Mouse (Mus musculus) myocyte (in vitro differentiated cells): Measurements from ENCODE around the gene Cd1d1. TPM values are rescaled to one million over a fixed set of nuclear protein-coding genes. Genes with fewer than 3 reads are reported as not detected.
"Not testable (repeated sequence)": the region's sequence is repeated elsewhere in the genome, so short reads cannot be mapped to it uniquely, and the experiment has no call there.

Experiments
- H3K27me3 ChIP-seq: one replicate; pipeline ENCODE4 v1.6.1; 2011; ENCODE audit not compliant: control insufficient read depth, insufficient read depth, insufficient read length
- H3K36me3 ChIP-seq: one replicate; pipeline ENCODE4 v1.6.1; 2011; ENCODE audit not compliant: control insufficient read depth, insufficient read depth
- H3K4me2 ChIP-seq: one replicate; pipeline ENCODE4 v1.6.1; 2011; ENCODE audit warnings: low read depth, control low read depth
- H3K4me3 ChIP-seq: one replicate; pipeline ENCODE4 v1.5.1; 2011; ENCODE audit warnings: mild to moderate bottlenecking, control low read depth, moderate library complexity
- H3K79me2 ChIP-seq: one replicate; pipeline ENCODE4 v1.6.1; 2011; ENCODE audit not compliant: control insufficient read depth, insufficient read depth
- H3ac ChIP-seq: one replicate; pipeline ENCODE4 v1.6.1; 2011; ENCODE audit not compliant: control insufficient read depth, insufficient read length
- CEBPB ChIP-seq: IDR thresholded peaks from 2 replicates; pipeline ENCODE4 v1.6.1; 2011; ENCODE audit warnings: mild to moderate bottlenecking, moderate library complexity; ENCODE audit not compliant: poor library complexity, insufficient read depth, severe bottlenecking
- E2F4 ChIP-seq: IDR thresholded peaks from one replicate; pipeline ENCODE4 v1.6.1; 2011; ENCODE audit warnings: mild to moderate bottlenecking, control low read depth, moderate library complexity; ENCODE audit not compliant: insufficient read depth
- MAX ChIP-seq: IDR thresholded peaks from one replicate; pipeline ENCODE4 v1.6.1; 2011; ENCODE audit warnings: low read depth, mild to moderate bottlenecking, control low read depth
- MYOD1 ChIP-seq, 3 experiments: IDR thresholded peaks; one replicate each; pipeline ENCODE4 v1.6.1; 2011; ENCODE audit warnings: control low read depth in 2 of 3, low read depth in 2 of 3, mild to moderate bottlenecking in 2 of 3, moderate library complexity in 1 of 3; ENCODE audit not compliant: insufficient read length in 2 of 3, control insufficient read depth in 1 of 3
- MYOG ChIP-seq, 3 experiments: IDR thresholded peaks; one replicate each; pipeline ENCODE4 v1.6.1; 2011; ENCODE audit warnings: control low read depth in 2 of 3, low read depth in 2 of 3, mild to moderate bottlenecking in 2 of 3; ENCODE audit not compliant: insufficient read length in 2 of 3, control insufficient read depth in 1 of 3, insufficient read depth in 1 of 3
- POLR2A ChIP-seq: IDR thresholded peaks from one replicate; pipeline ENCODE4 v1.6.1; 2011; ENCODE audit warnings: low read depth, mild to moderate bottlenecking, control low read depth, moderate library complexity; ENCODE audit not compliant: insufficient read length
- POLR2AphosphoS2 ChIP-seq: IDR thresholded peaks from one replicate; pipeline ENCODE4 v1.6.1; 2011; ENCODE audit warnings: low read depth, control low read depth; ENCODE audit not compliant: insufficient read length
- REST ChIP-seq: IDR thresholded peaks from one replicate; pipeline ENCODE4 v1.6.1; 2011; ENCODE audit warnings: mild to moderate bottlenecking, control low read depth, moderate library complexity; ENCODE audit not compliant: insufficient read depth, insufficient read length
- SRF ChIP-seq: IDR thresholded peaks from one replicate; pipeline ENCODE4 v1.6.1; 2011; ENCODE audit warnings: low read depth; ENCODE audit not compliant: control insufficient read depth, insufficient read length
- TCF12 ChIP-seq: IDR thresholded peaks from one replicate; pipeline ENCODE4 v1.6.1; 2011; ENCODE audit warnings: mild to moderate bottlenecking, control low read depth; ENCODE audit not compliant: poor library complexity, insufficient read depth, severe bottlenecking
- TCF3 ChIP-seq: IDR thresholded peaks from one replicate; pipeline ENCODE4 v1.6.1; 2011; ENCODE audit warnings: low read depth, control low read depth; ENCODE audit not compliant: insufficient read length
- USF1 ChIP-seq: IDR thresholded peaks from one replicate; pipeline ENCODE4 v1.6.1; 2011; ENCODE audit warnings: low read depth, mild to moderate bottlenecking, control low read depth, moderate library complexity
- polyA plus RNA-seq: library from polyadenylated mRNA; unstranded; fragments of >200 nt; fragmentation: generic; extraction: Trizol; gene quantifications from one replicate; pipeline ENCODE4 v1.2.1, GENCODE M21; 2012; ENCODE audit warnings: missing spikeins

Cd1d1 gene
- polyA plus RNA-seq, 1 experiment = 0.38 TPM

GRCm38 (mm10) chr3:87000676-87001075 lies 1.4 kb upstream of the Cd1d1 start:
- H3K4me2 ChIP-seq = no peak overlapping the region
- H3K4me3 ChIP-seq = no peak overlapping the region
- H3ac ChIP-seq = no peak overlapping the region
- H3K79me2 ChIP-seq = no peaks in the 10 kb centered on the region
- TF ChIP-seq POLR2A (no peak), SRF (no peak), MYOG (IDR thresholded peaks at IDR 0.05; ENCODE audit: control insufficient read depth in 1 of 3, insufficient read depth in 1 of 3, insufficient read length in 2 of 3, low read depth in 2 of 3) (no peak), POLR2AphosphoS2 (no peak), MYOD1 (IDR thresholded peaks at IDR 0.05; ENCODE audit: control insufficient read depth in 1 of 3, insufficient read length in 2 of 3, low read depth in 2 of 3) (no peak), TCF12 (no peak), USF1 (no peak), MAX (no peak), REST (no peak), TCF3 (no peak), E2F4 (no peak), CEBPB (no peak)
- no peaks in the 10 kb centered on the region for H3K27me3 ChIP-seq
- no peaks in the 10 kb centered on the region for H3K36me3 ChIP-seq

GRCm38 (mm10) chr3:87000051-87000450 lies 810 bp upstream of the Cd1d1 start:
- H3ac ChIP-seq = no peak overlapping the region
- H3K27me3 ChIP-seq = no peaks in the 10 kb centered on the region
- TF ChIP-seq SRF (no peak), USF1 (no peak), E2F4 (no peak), REST (no peak), CEBPB (no peak), TCF12 (no peak), TCF3 (no peak), MAX (no peak), POLR2AphosphoS2 (no peak)
- no peaks in the 10 kb centered on the region for H3K79me2 ChIP-seq
- H3K4me2 ChIP-seq = no peak overlapping the region
- no peaks in the 10 kb centered on the region for H3K36me3 ChIP-seq
- H3K4me3 ChIP-seq = no peak overlapping the region

GRCm38 (mm10) chr3:86998433-86999414 lies 517 bp downstream of the Cd1d1 start:
- peak overlapping the region; percentile 27 for H3K4me3 ChIP-seq
- peak overlapping the region; percentile 66 for H3K4me2 ChIP-seq
- H3ac ChIP-seq, H3K27me3 ChIP-seq, H3K36me3 ChIP-seq, H3K79me2 ChIP-seq: not testable (repeated sequence)

- TF ChIP-seq REST = no peak
- TF ChIP-seq MAX = no peak
- no peak for TF ChIP-seq POLR2AphosphoS2
- Histone ChIP-seq H3K27me3 (no peaks in the 10 kb centered on the region), H3ac (no peak overlapping the region), H3K36me3 (no peaks in the 10 kb centered on the region), H3K4me2 (no peak overlapping the region), H3K4me3 (no peak overlapping the region), H3K79me2 (no peaks in the 10 kb centered on the region)
Observed at GRCm38 (mm10) chr3:86996111-86996510, 3.1 kb downstream of the Cd1d1 start.

GRCm38 (mm10) chr3:86995381-86995780 lies 3.9 kb downstream of the Cd1d1 start:
- Histone ChIP-seq H3ac (no peak overlapping the region), H3K36me3 (no peaks in the 10 kb centered on the region), H3K4me2 (no peak overlapping the region), H3K27me3 (no peaks in the 10 kb centered on the region), H3K79me2 (no peaks in the 10 kb centered on the region), H3K4me3 (no peak overlapping the region)
- TF ChIP-seq E2F4 = no peak
- no peak for TF ChIP-seq CEBPB
- TF ChIP-seq MYOD1 (IDR thresholded peaks at IDR 0.05; ENCODE audit: control insufficient read depth in 1 of 3, insufficient read length in 2 of 3, low read depth in 2 of 3) = no peak

GRCm38 (mm10) chr3:86986969-86987368 lies 12.3 kb downstream of the Cd1d1 start:
- not testable (repeated sequence) for H3K4me2 ChIP-seq, H3K4me3 ChIP-seq, H3ac ChIP-seq, H3K36me3 ChIP-seq, H3K27me3 ChIP-seq, H3K79me2 ChIP-seq
